Mouse (Mus musculus): ENCODE results near the gene 3110082I17Rik.

DNA sequence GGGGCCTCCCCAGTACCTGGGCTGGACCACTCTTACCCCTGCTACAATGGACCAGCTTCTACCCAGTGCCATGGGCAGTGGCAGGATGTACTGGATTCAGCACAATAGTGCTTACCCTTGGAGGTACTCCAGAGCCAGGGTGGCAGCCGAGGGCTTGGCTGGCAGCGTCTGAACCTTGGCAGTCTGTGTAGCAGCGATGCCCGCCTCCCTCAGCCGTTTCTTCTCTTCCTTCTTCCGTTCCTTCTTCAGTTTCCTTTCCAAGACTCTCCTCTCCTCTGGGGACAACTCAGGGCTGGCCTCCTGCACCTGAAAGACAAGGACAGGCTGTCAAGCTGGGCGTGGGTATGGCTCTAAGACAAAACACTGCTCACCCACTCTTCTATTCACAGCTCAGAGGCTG, 96.5 kb downstream of the 3110082I17Rik start:
- TF ChIP-seq CTCF (conservative IDR thresholded peaks at IDR 0.05; ENCODE audit: low read length), result no peak
- no peak for TF ChIP-seq POU5F1 (IDR thresholded peaks at IDR 0.05; ENCODE audit: borderline replicate concordance, low read length)
